Mouse (Mus musculus) ES-E14 (cell line): ENCODE data around the gene Cdc26.
A peak's percentile ranks its signal among the peaks of the same experiment; 100 is the strongest.

Experiments
- CHD2 ChIP-seq: IDR thresholded peaks from 2 replicates; pipeline ENCODE4 v1.6.1; 2014; ENCODE audit warnings: mild to moderate bottlenecking, low read depth, low read length, inconsistent platforms
- HCFC1 ChIP-seq: IDR thresholded peaks from 2 replicates; pipeline ENCODE4 v1.6.1; 2012; ENCODE audit warnings: low read length, inconsistent platforms, borderline replicate concordance; ENCODE audit not compliant: insufficient read depth
- MAFK ChIP-seq: IDR thresholded peaks from 2 replicates; pipeline ENCODE4 v1.6.1; 2014; ENCODE audit warnings: mild to moderate bottlenecking, low read depth, low read length, inconsistent platforms; ENCODE audit not compliant: insufficient read depth
- ZC3H11A ChIP-seq: IDR thresholded peaks from 2 replicates; pipeline ENCODE4 v1.6.1; 2012; ENCODE audit warnings: low read depth, mild to moderate bottlenecking, inconsistent platforms, low read length, borderline replicate concordance

DNA sequence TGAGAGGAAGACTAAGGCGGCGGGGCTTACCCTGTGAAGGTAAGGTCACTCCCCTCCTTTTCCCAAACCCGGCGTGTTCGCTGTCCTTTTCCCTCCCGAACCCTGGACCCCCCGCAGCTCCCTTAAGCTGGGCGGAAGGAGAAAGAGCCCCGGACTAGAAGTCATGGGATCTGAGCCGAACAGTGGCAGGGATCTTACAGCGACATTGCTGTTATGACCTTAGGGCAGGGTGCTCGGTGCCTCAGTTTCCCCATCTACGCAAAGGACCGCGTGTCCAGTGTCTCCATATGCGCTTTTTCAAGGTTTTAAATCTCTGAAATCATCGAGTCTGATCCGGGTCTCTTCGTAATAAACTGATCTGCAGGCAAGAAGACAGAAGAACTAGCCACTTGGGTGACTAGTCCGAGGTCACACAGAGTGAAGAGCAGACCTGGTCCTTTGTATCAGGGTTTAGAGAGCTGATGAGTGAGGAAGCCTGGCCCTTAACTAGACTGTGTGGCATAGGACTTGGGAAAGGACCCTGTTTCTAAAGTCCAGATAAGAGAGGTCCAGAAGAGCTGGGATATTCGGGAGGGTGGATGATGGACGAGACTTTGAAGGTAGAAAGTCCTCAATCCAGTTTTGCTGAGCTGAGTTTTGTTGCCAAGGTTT is 47.5 kb downstream of the Cdc26 start:
- TF ChIP-seq MAFK (no peak), ZC3H11A (no peak), CHD2 (no peak), HCFC1 (peak; percentile 65; the same call in 1 of the 2 replicates)
